Mouse (Mus musculus): ENCODE measurements around the gene D330020A13Rik. TPM values are rescaled to one million over a fixed set of nuclear protein-coding genes. Genes with fewer than 3 reads are reported as not detected.

D330020A13Rik gene
- polyA plus RNA-seq, 1 experiment from 2014 or later = not detected

- no peak for ATAC-seq
- Histone ChIP-seq H3K4me2 (ENCODE audit: low read length) (no peak overlapping the region), H3K4me1 (ENCODE audit: control insufficient read depth, insufficient read depth, low read length) (no peaks in the 10 kb centered on the region), H3K9ac (ENCODE audit: low read depth, low read length) (no peak overlapping the region), H3K4me3 (ENCODE audit: low read depth, low read length) (no peak overlapping the region), H3K27ac (ENCODE audit: low read length) (no peak overlapping the region), H3K9me3 (replicated peaks; ENCODE audit: control insufficient read depth, low read length, poor library complexity, severe bottlenecking) (no peaks in the 10 kb centered on the region), H3K27me3 (ENCODE audit: control insufficient read depth, insufficient read depth, low read depth, low read length) (no peaks in the 10 kb centered on the region), H3K36me3 (ENCODE audit: control insufficient read depth, insufficient read depth, low read length) (no peaks in the 10 kb centered on the region)
- WGBS = 56% methylated on average over 3 of the region's 3 CpGs
These were observed 15.6 kb downstream of the D330020A13Rik start for GRCm38 (mm10) chr6:120309787-120310186.

GRCm38 (mm10) chr6:120312443-120312842 lies 18.3 kb downstream of the D330020A13Rik start:
- Histone ChIP-seq H3K27ac (ENCODE audit: low read length) (no peak overlapping the region), H3K4me1 (ENCODE audit: control insufficient read depth, insufficient read depth, low read length) (no peaks in the 10 kb centered on the region), H3K4me2 (ENCODE audit: low read length) (no peak overlapping the region), H3K4me3 (ENCODE audit: low read depth, low read length) (no peak overlapping the region), H3K9me3 (replicated peaks; ENCODE audit: control insufficient read depth, low read length, poor library complexity, severe bottlenecking) (no peaks in the 10 kb centered on the region), H3K36me3 (ENCODE audit: control insufficient read depth, insufficient read depth, low read length) (no peaks in the 10 kb centered on the region), H3K9ac (ENCODE audit: low read depth, low read length) (no peak overlapping the region), H3K27me3 (ENCODE audit: control insufficient read depth, insufficient read depth, low read depth, low read length) (no peaks in the 10 kb centered on the region)
- ATAC-seq = no peak
- WGBS = 76% methylated on average over 5 of the region's 5 CpGs

- WGBS = 78% methylated on average over 11 of the region's 11 CpGs
- H3K4me1 ChIP-seq (ENCODE audit: control insufficient read depth, insufficient read depth, low read length) = no peaks in the 10 kb centered on the region
- no peaks in the 10 kb centered on the region for H3K36me3 ChIP-seq (ENCODE audit: control insufficient read depth, insufficient read depth, low read length)
These were observed 24.3 kb downstream of the D330020A13Rik start for GRCm38 (mm10) chr6:120318303-120318940.

GRCm38 (mm10) chr6:120319129-120319528 lies 25.0 kb downstream of the D330020A13Rik start:
- 93% methylated on average over 9 of the region's 9 CpGs for WGBS
- Histone ChIP-seq H3K9me3 (replicated peaks; ENCODE audit: control insufficient read depth, low read length, poor library complexity, severe bottlenecking) (no peaks in the 10 kb centered on the region), H3K36me3 (ENCODE audit: control insufficient read depth, insufficient read depth, low read length) (no peaks in the 10 kb centered on the region)

More at GRCm38 (mm10) chr6:120318303-120318940, 24.3 kb downstream of the D330020A13Rik start:
- H3K4me3 ChIP-seq (ENCODE audit: low read depth, low read length) = no peak overlapping the region
- no peak overlapping the region for H3K4me2 ChIP-seq (ENCODE audit: low read length)
- ATAC-seq = no peak
- H3K27ac ChIP-seq (ENCODE audit: low read length) = no peak overlapping the region
- no peak overlapping the region for H3K9ac ChIP-seq (ENCODE audit: low read depth, low read length)
- no peaks in the 10 kb centered on the region for H3K9me3 ChIP-seq (replicated peaks; ENCODE audit: control insufficient read depth, low read length, poor library complexity, severe bottlenecking)
- no peaks in the 10 kb centered on the region for H3K27me3 ChIP-seq (ENCODE audit: control insufficient read depth, insufficient read depth, low read depth, low read length)

GRCm38 (mm10) chr6:120320369-120320768 lies 26.2 kb downstream of the D330020A13Rik start:
- H3K9ac ChIP-seq (ENCODE audit: low read depth, low read length) = no peak overlapping the region
- no peaks in the 10 kb centered on the region for H3K4me1 ChIP-seq (ENCODE audit: control insufficient read depth, insufficient read depth, low read length)
- no peaks in the 10 kb centered on the region for H3K27me3 ChIP-seq (ENCODE audit: control insufficient read depth, insufficient read depth, low read depth, low read length)
- 64% methylated on average over 2 of the region's 2 CpGs for WGBS
- no peak overlapping the region for H3K4me3 ChIP-seq (ENCODE audit: low read depth, low read length)
- no peaks in the 10 kb centered on the region for H3K9me3 ChIP-seq (replicated peaks; ENCODE audit: control insufficient read depth, low read length, poor library complexity, severe bottlenecking)
- H3K4me2 ChIP-seq (ENCODE audit: low read length) = no peak overlapping the region
- no peak for ATAC-seq
- no peaks in the 10 kb centered on the region for H3K36me3 ChIP-seq (ENCODE audit: control insufficient read depth, insufficient read depth, low read length)
- H3K27ac ChIP-seq (ENCODE audit: low read length) = no peak overlapping the region

More at GRCm38 (mm10) chr6:120319129-120319528, 25.0 kb downstream of the D330020A13Rik start:
- no peak overlapping the region for H3K4me2 ChIP-seq (ENCODE audit: low read length)
- no peak overlapping the region for H3K27ac ChIP-seq (ENCODE audit: low read length)
- ATAC-seq = no peak
- no peaks in the 10 kb centered on the region for H3K27me3 ChIP-seq (ENCODE audit: control insufficient read depth, insufficient read depth, low read depth, low read length)
- H3K9ac ChIP-seq (ENCODE audit: low read depth, low read length) = no peak overlapping the region
- no peaks in the 10 kb centered on the region for H3K4me1 ChIP-seq (ENCODE audit: control insufficient read depth, insufficient read depth, low read length)
- no peak overlapping the region for H3K4me3 ChIP-seq (ENCODE audit: low read depth, low read length)

GRCm38 (mm10) chr6:120324295-120324927 lies 30.2 kb downstream of the D330020A13Rik start:
- H3K9ac ChIP-seq (ENCODE audit: low read depth, low read length) = no peak overlapping the region
- ATAC-seq = no peak; the same call in 1 of the 2 replicates
- no peaks in the 10 kb centered on the region for H3K9me3 ChIP-seq (replicated peaks; ENCODE audit: control insufficient read depth, low read length, poor library complexity, severe bottlenecking)
- 29% methylated on average over 6 of the region's 6 CpGs for WGBS
- no peaks in the 10 kb centered on the region for H3K27me3 ChIP-seq (ENCODE audit: control insufficient read depth, insufficient read depth, low read depth, low read length)
- H3K4me3 ChIP-seq (ENCODE audit: low read depth, low read length) = no peak overlapping the region
- no peaks in the 10 kb centered on the region for H3K36me3 ChIP-seq (ENCODE audit: control insufficient read depth, insufficient read depth, low read length)
- no peaks in the 10 kb centered on the region for H3K4me1 ChIP-seq (ENCODE audit: control insufficient read depth, insufficient read depth, low read length)
- no peak overlapping the region for H3K4me2 ChIP-seq (ENCODE audit: low read length)
- no peak overlapping the region for H3K27ac ChIP-seq (ENCODE audit: low read length)

GRCm38 (mm10) chr6:120332351-120332750 lies 38.2 kb downstream of the D330020A13Rik start:
- Histone ChIP-seq H3K9ac (ENCODE audit: low read depth, low read length) (no peak overlapping the region), H3K4me1 (ENCODE audit: control insufficient read depth, insufficient read depth, low read length) (no peaks in the 10 kb centered on the region), H3K4me2 (ENCODE audit: low read length) (no peak overlapping the region), H3K27ac (ENCODE audit: low read length) (no peak overlapping the region), H3K9me3 (replicated peaks; ENCODE audit: control insufficient read depth, low read length, poor library complexity, severe bottlenecking) (no peaks in the 10 kb centered on the region), H3K36me3 (ENCODE audit: control insufficient read depth, insufficient read depth, low read length) (peaks cover 5% of the 10 kb centered on the region), H3K27me3 (ENCODE audit: control insufficient read depth, insufficient read depth, low read depth, low read length) (no peaks in the 10 kb centered on the region), H3K4me3 (ENCODE audit: low read depth, low read length) (no peak overlapping the region)
- WGBS = 83% methylated on average over 2 of the region's 2 CpGs
- ATAC-seq = no peak

- no peaks in the 10 kb centered on the region for H3K27me3 ChIP-seq (ENCODE audit: control insufficient read depth, insufficient read depth, low read depth, low read length)
- peaks cover 5% of the 10 kb centered on the region; the same call in 1 of the 2 replicates for H3K36me3 ChIP-seq (ENCODE audit: control insufficient read depth, insufficient read depth, low read length)
- 60% methylated on average over 1 of the region's 1 CpGs for WGBS
- no peak for ATAC-seq
- H3K27ac ChIP-seq (ENCODE audit: low read length) = no peak overlapping the region
- H3K4me1 ChIP-seq (ENCODE audit: control insufficient read depth, insufficient read depth, low read length) = no peaks in the 10 kb centered on the region
- H3K9me3 ChIP-seq (replicated peaks; ENCODE audit: control insufficient read depth, low read length, poor library complexity, severe bottlenecking) = no peaks in the 10 kb centered on the region
- H3K4me3 ChIP-seq (ENCODE audit: low read depth, low read length) = no peak overlapping the region
- no peak overlapping the region for H3K4me2 ChIP-seq (ENCODE audit: low read length)
- no peak overlapping the region for H3K9ac ChIP-seq (ENCODE audit: low read depth, low read length)
These were observed 49.8 kb downstream of the D330020A13Rik start for GRCm38 (mm10) chr6:120343992-120344391.
